Mouse (Mus musculus): Measurements from ENCODE around the gene Pax7. TPM values are rescaled to one million over a fixed set of nuclear protein-coding genes. Genes with fewer than 3 reads are reported as not detected.

The Pax7 gene
- total RNA-seq, 1 experiment = 0.09 TPM

GRCm38 (mm10) chr4:139689627-139690269 lies 143.6 kb downstream of the Pax7 start:
- in situ Hi-C loops (cut with MboI; ENCODE audit: low sequenced_read_pairs in 2 of 2, unreplicated experiment in 2 of 2) = loop anchor here in 1 of 2 experiments (10.0 kb wide), 1 partner anchor 165 kb away; no protein-coding TSS in a partner anchor
- Histone ChIP-seq H3K9me3 (ENCODE audit: control insufficient read depth, insufficient read depth, low read depth, low read length) (no peaks in the 10 kb centered on the region), H3K4me1 (ENCODE audit: control insufficient read depth in 2 of 2, insufficient read depth in 2 of 2, low read length in 2 of 2, poor library complexity in 1 of 2) (peaks cover 0 to 17% of the 10 kb centered on the region in 2 experiments; a peak in 1 of 4 replicates), H3K27ac (ENCODE audit: insufficient read depth, low read depth, low read length, poor library complexity, severe bottlenecking) (no peak overlapping the region), H3K9ac (ENCODE audit: insufficient read depth, low read depth, low read length, poor library complexity, severe bottlenecking) (no peak overlapping the region), H3K4me3 (ENCODE audit: insufficient read depth in 1 of 2, low read depth in 1 of 2, low read length in 2 of 2, poor library complexity in 1 of 2, severe bottlenecking in 1 of 2) (no peak overlapping the region), H3K36me3 (ENCODE audit: control insufficient read depth, insufficient read depth, low read length, poor library complexity, severe bottlenecking) (no peaks in the 10 kb centered on the region)
- TF ChIP-seq ZC3H11A (IDR thresholded peaks at IDR 0.05; ENCODE audit: borderline replicate concordance, low read depth, low read length) (no peak), CHD2 (IDR thresholded peaks at IDR 0.05; ENCODE audit: low read depth, low read length) (no peak), HCFC1 (IDR thresholded peaks at IDR 0.05; ENCODE audit: borderline replicate concordance, insufficient read depth, low read length) (no peak), MAFK (IDR thresholded peaks at IDR 0.05; ENCODE audit: insufficient read depth, low read depth, low read length) (no peak), ZNF384 (IDR thresholded peaks at IDR 0.05; ENCODE audit: low read depth, low read length) (no peak)
- DNase-seq (ENCODE audit: low read depth, low spot score) = no peak

GRCm38 (mm10) chr4:139688058-139688457 lies 145.3 kb downstream of the Pax7 start:
- no peaks in the 10 kb centered on the region for H3K36me3 ChIP-seq (ENCODE audit: control insufficient read depth, insufficient read depth, low read length, poor library complexity, severe bottlenecking)
- H3K9ac ChIP-seq (ENCODE audit: insufficient read depth, low read depth, low read length, poor library complexity, severe bottlenecking) = no peak overlapping the region
- no peak overlapping the region for H3K4me3 ChIP-seq (ENCODE audit: insufficient read depth in 1 of 2, low read depth in 1 of 2, low read length in 2 of 2, poor library complexity in 1 of 2, severe bottlenecking in 1 of 2)
- TF ChIP-seq ZNF384 (IDR thresholded peaks at IDR 0.05; ENCODE audit: low read depth, low read length) = no peak
- no peak for TF ChIP-seq MAFK (IDR thresholded peaks at IDR 0.05; ENCODE audit: insufficient read depth, low read depth, low read length)
- TF ChIP-seq ZC3H11A (IDR thresholded peaks at IDR 0.05; ENCODE audit: borderline replicate concordance, low read depth, low read length) = no peak
- TF ChIP-seq HCFC1 (IDR thresholded peaks at IDR 0.05; ENCODE audit: borderline replicate concordance, insufficient read depth, low read length) = no peak
- no peak for TF ChIP-seq CHD2 (IDR thresholded peaks at IDR 0.05; ENCODE audit: low read depth, low read length)
- H3K4me1 ChIP-seq (ENCODE audit: control insufficient read depth in 2 of 2, insufficient read depth in 2 of 2, low read length in 2 of 2, poor library complexity in 1 of 2) = peaks cover 0 to 16% of the 10 kb centered on the region in 2 experiments; a peak in 1 of 4 replicates
- in situ Hi-C loops (cut with MboI; ENCODE audit: low sequenced_read_pairs in 2 of 2, unreplicated experiment in 2 of 2) = no loop called here
- H3K9me3 ChIP-seq (ENCODE audit: control insufficient read depth, insufficient read depth, low read depth, low read length) = no peaks in the 10 kb centered on the region
- no peak for DNase-seq (ENCODE audit: low read depth, low spot score)
- H3K27ac ChIP-seq (ENCODE audit: insufficient read depth, low read depth, low read length, poor library complexity, severe bottlenecking) = peak overlapping the region; percentile 9; the same call in 1 of the 2 replicates

Other genes starting within 250 kb of the Pax7 start
- gene Gm21969, start 230.3 kb downstream of the Pax7 start, total RNA-seq (2012; rRNA removed) = 0.09 and 0.16 TPM in 2 replicates
- 63.5 and 84.0 TPM in 2 replicates for gene Aldh4a1, start 210.7 kb downstream of the Pax7 start, total RNA-seq (2012; rRNA removed)
- 0.09 TPM in 1 of 2 replicates, not detected in the other for gene Tas1r2, start 180.0 kb downstream of the Pax7 start, total RNA-seq (2012; rRNA removed)
- gene Klhdc7a, start 134.5 kb upstream of the Pax7 start, total RNA-seq (2012; rRNA removed) = 1.9 and 3.3 TPM in 2 replicates

All from ES-E14 (cell line).